Mouse (Mus musculus) left cerebral cortex, adult 2 months (tissue): ENCODE results near the gene D430019H16Rik. TPM values are rescaled to one million over a fixed set of nuclear protein-coding genes. Genes with fewer than 3 reads are reported as not detected.

Experiments used
- DNase-seq, 2 experiments: peaks; one replicate each; pipeline ENCODE4 v3.0.0; 2021 to 2022; ENCODE audit warnings: low spot score in 2 of 2, mixed read lengths in 1 of 2; ENCODE audit errors: extremely low spot score in 1 of 2
- H3K27ac ChIP-seq: fragments of 200-600 bp; 2 replicates; pipeline ENCODE4 v1.8.1; 2022
- H3K4me3 ChIP-seq: fragments of 200-600 bp; 2 replicates; pipeline ENCODE4 v1.8.1; 2022
- CTCF ChIP-seq: fragments of 200-600 bp; IDR thresholded peaks from 2 replicates; pipeline ENCODE4 v1.8.1; 2022; ENCODE audit warnings: antibody characterized with exemption, mild to moderate bottlenecking, moderate library complexity
- intact Hi-C: fragments of 180-260 bp; cut with DNase I; formaldehyde crosslinking; loops from one replicate; pipeline ENCODE4 v1.15.1; 2025
- total RNA-seq, 2 experiments: library from RNA; stranded (reverse); gene quantifications; 2 replicates each; pipeline ENCODE4 v1.2.3; 2021

D430019H16Rik gene
- total RNA-seq, 2 experiments from 2014 or later, result 81.5 to 88.0 TPM

DNA sequence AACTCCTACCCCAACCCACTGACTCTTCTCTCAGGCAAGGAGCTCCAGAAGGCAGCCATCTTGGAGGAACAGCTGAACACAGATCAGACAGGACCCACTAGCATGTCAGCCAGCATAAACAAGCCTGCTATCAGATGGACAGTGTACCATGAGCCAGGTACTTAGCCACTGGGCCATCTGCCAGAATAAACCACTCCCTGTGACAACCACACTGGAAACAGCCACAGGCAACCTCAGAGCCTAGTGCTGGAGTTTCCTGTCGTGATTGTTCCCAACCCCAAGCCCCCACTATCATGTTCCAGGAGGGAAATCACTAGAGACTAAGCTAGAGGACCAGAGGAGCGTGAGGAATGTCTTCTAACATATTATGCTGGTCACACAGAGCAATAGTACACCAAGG is 70.1 kb downstream of the D430019H16Rik start:
- intact Hi-C loops, result no loop called here
- no peak for DNase-seq
- H3K4me3 ChIP-seq, result no peak overlapping the region
- no peak for TF ChIP-seq CTCF
- no peak overlapping the region for H3K27ac ChIP-seq

DNA sequence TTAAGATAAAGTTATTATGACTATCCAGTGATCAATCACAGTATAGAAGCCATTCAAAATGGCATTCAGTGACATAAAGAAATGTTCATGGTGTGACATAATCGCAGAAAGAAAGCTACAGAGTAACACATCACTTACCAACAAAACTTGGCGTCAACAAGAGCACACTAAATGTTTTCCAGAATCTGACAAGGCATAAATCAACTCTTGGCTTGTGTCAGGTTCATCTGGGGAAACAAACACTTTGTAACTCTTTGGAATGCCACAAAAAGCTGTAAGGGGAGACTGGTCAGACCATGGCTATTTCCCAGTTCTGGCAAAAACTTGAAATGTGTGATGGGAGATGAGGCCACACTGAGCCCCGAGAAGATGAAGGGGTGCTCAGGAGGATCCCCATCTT is 72.5 kb downstream of the D430019H16Rik start:
- intact Hi-C loops, result no loop called here
- peak overlapping the region; percentile 10; the same call in 1 of the 2 replicates for H3K27ac ChIP-seq

GRCm38 (mm10) chr12:105526829-105527228 is 73.2 kb downstream of the D430019H16Rik start:
- Histone ChIP-seq H3K4me3 (no peak overlapping the region), H3K27ac (no peak overlapping the region; the same call in 1 of the 2 replicates)
- intact Hi-C loops, result no loop called here
- no peak for TF ChIP-seq CTCF
- peak in 1 of 2 experiments; percentile 37 for DNase-seq

More for the DNA sequence above, 72.5 kb downstream of the D430019H16Rik start:
- TF ChIP-seq CTCF, result no peak
- no peak overlapping the region for H3K4me3 ChIP-seq
- no peak for DNase-seq

DNA sequence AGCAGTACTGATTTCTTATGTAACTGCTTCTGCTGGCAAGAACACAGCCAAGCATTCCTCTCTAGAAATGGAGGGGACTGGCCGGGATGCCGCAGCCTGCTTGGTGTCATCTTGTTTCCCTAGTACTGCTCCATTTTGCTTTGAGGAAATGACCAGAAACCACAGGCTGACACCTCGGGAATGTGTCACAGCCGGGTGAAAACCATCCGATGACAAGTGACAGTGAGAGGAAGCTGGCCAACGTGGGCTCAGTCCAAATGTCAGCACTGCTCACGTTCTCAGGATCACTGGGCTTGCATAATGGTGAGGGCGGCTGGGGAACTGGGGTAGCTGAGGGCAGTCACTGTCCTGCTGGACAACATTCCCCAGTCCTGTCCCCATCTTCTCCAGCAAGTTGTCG is 75.9 kb downstream of the D430019H16Rik start:
- Histone ChIP-seq H3K4me3 (no peak overlapping the region), H3K27ac (no peak overlapping the region)
- no peak for DNase-seq
- no peak for TF ChIP-seq CTCF
- intact Hi-C loops, result no loop called here

DNA sequence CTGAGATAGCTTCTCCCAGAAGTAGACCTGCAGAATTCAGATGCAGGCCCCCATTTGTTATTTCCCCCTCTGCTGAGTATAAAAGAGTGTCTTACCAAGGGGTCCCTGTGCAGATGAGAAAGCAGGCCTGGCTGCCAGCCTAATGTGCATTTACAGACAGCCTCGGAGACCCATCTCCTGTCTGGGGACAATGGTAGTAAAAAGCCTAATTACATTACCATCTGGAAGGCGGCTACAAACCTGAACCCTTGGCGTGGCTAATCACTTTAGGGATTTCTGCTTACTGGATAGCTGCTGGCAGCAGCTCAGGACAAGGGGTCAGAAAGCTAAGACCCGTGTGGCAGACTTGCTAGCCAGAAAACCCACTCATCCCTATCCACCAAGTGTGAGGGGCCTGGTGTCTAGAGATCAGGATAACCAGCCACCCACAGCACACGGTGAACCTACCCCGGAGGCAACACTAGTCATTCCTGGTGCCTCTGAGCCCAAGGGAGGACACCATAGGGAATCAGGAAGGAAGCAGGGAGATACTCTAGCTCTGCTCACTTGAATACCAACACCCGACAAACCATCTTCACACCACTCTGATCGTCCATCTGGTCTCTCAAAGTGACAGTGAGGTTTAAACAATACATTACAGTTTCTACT is 78.2 kb downstream of the D430019H16Rik start:
- intact Hi-C loops, result no loop called here
- H3K27ac ChIP-seq, result no peak overlapping the region
- no peak for DNase-seq
- no peak overlapping the region for H3K4me3 ChIP-seq
- TF ChIP-seq CTCF, result no peak

DNA sequence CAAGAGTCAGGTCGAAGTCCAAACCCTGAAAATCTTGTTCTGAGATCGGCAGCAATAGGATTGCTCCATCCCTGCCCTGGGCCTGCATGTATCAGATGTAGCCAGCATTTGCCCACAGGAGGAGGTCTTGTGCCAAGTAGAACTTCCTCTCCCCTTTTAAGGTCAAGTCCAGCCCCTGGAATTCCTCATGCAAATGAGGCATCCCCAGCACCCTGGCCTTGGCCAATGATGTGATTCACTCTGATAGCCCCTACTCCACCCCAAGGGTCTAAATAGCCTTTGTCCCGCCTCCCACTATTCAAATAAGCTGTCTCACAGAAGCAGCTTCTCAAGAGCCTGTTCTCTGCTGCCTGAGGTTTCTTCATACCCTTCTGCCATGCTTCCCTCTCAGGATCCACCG is 81.2 kb downstream of the D430019H16Rik start:
- Histone ChIP-seq H3K4me3 (no peak overlapping the region), H3K27ac (no peak overlapping the region)
- intact Hi-C loops, result no loop called here
- DNase-seq, result no peak
- TF ChIP-seq CTCF, result no peak

GRCm38 (mm10) chr12:105535968-105536760 is 82.5 kb downstream of the D430019H16Rik start:
- no peak overlapping the region for H3K4me3 ChIP-seq
- H3K27ac ChIP-seq, result no peak overlapping the region
- intact Hi-C loops, result no loop called here
- no peak for TF ChIP-seq CTCF
- no peak for DNase-seq

- intact Hi-C loops, result no loop called here
- Histone ChIP-seq H3K27ac (no peak overlapping the region), H3K4me3 (no peak overlapping the region)
- DNase-seq, result no peak
- TF ChIP-seq CTCF, result no peak
Measured at GRCm38 (mm10) chr12:105537162-105537561, 83.5 kb downstream of the D430019H16Rik start.

DNA sequence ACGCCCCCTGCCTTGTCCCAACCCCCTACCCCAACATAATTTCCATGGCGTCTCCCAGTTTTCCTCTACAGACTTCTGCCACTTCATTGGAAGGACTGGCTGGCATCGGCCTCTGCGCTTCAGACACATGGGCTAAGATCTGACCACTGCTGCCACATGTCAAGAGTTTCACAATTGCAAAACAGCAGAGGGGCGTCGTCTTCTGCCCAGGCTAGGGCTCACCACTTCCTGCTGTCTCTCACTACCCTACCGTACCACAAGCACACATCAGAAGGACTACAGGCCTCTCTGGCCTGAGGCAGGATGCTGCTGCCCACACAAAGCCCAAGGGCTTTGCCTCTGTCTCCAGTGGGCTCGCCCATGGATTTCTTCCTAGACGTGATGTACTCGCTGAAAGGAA is 86.0 kb downstream of the D430019H16Rik start:
- no peak overlapping the region for H3K27ac ChIP-seq
- DNase-seq, result no peak
- intact Hi-C loops, result no loop called here

DNA sequence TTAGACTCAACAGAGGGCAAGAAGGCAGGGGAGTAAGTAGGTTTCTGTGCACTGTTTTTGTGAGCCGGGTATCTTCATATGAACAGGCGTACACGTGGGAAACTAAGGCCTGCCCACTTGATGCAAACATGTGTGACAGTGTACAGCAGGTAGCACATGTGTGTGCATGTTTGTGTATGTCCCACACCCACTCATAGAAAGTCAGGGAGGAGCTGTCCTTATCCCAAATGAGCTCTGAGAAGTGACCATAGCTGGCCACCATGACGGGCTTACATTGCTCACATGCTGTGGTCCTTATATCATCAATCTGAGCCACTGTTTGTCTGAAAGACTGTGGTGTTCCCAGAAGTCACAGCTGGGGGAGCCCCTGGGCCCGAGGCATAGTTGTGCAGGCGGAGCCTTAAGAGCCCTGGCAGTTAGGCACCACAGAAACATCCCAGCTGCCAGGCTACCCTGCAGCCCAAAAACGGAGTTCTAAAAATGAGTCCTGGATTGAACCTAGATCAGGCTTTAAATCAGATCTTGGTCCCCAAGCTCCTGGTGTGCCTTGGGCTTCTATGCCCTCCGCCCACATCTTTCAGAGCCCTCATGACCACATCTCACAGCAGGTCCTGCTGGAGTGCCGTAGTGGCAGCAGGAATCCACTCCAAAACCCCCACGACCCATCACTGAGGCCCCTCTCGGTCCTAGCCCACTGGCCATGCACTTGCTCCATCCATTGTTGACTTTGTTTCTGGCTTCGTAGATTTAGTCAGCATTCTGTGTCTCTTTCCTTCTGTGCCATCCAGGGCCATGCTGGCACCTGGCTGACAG is 88.1 kb downstream of the D430019H16Rik start:
- Histone ChIP-seq H3K4me3 (no peak overlapping the region), H3K27ac (no peak overlapping the region)
- no peak; the same call in 1 of the 2 replicates for TF ChIP-seq CTCF
- intact Hi-C loops, result no loop called here
- DNase-seq, result no peak

More for the DNA sequence above, 86.0 kb downstream of the D430019H16Rik start:
- no peak for TF ChIP-seq CTCF
- H3K4me3 ChIP-seq, result no peak overlapping the region

DNA sequence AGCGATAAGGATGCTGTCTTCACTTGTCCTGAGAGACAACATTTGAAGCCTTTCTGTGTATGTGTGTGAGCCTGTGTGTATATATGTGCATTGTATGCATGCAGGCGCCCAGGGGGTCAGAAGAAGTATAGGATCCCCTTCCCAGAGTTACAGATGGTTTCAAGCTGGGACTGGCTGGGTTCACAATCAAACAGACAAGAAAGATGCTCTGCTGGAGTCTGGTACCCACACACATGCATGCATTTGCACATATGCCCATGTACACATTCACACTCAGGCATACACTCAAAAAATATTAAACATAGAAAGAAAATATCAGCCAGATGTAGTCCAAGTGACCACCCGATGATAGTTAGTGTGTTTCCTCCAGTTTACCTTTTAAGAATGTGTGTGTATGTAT is 88.9 kb downstream of the D430019H16Rik start:
- no peak for TF ChIP-seq CTCF
- Histone ChIP-seq H3K4me3 (no peak overlapping the region), H3K27ac (no peak overlapping the region)
- intact Hi-C loops, result no loop called here
- no peak for DNase-seq

Other genes starting within 250 kb of the D430019H16Rik start
- not detected for gene Tcl1, start 231.1 kb upstream of the D430019H16Rik start, total RNA-seq
- gene Tunar, start 120.0 kb upstream of the D430019H16Rik start, total RNA-seq, result 10 to 100 TPM in 1 of 2 experiments, 1 to 10 TPM in 1; 7.6 to 11.2 TPM
- gene Bdkrb2, start 109.4 kb downstream of the D430019H16Rik start, total RNA-seq, result under 1 TPM; 0.40 to 0.45 TPM
- gene Bdkrb1, start 149.2 kb downstream of the D430019H16Rik start, total RNA-seq, result not detected
- 10 to 100 TPM; 26.0 to 26.2 TPM for gene Gskip, start 231.0 kb downstream of the D430019H16Rik start, total RNA-seq
- gene Atg2b, start 231.4 kb downstream of the D430019H16Rik start, total RNA-seq, result 10 to 100 TPM; 50.1 to 50.3 TPM